Mouse (Mus musculus) c-Kit-positive CD71-negative TER-119-negative erythroid progenitor cells, embryonic 14.5 days (primary cell): ENCODE results near the gene Tctn3.
A peak's percentile ranks its signal among the peaks of the same experiment; 100 is the strongest.
"Not testable (repeated sequence)": the region's sequence is repeated elsewhere in the genome, so short reads cannot be mapped to it uniquely, and the experiment has no call there.

Experiments
- DNase-seq: peaks from one replicate; pipeline ENCODE4 v3.0.0-alpha.2; 2013; ENCODE audit warnings: low read depth

Gene Tctn3

GRCm38 (mm10) chr19:40625935-40626334 is 13.9 kb upstream of the Tctn3 start:
- no peak for DNase-seq

- DNase-seq: not testable (repeated sequence)
Measured at GRCm38 (mm10) chr19:40621616-40622015, 9.6 kb upstream of the Tctn3 start.

- no peak for DNase-seq
Measured at GRCm38 (mm10) chr19:40616021-40616420, 4.0 kb upstream of the Tctn3 start.

- no peak for DNase-seq
Measured at GRCm38 (mm10) chr19:40614811-40615210, 2.8 kb upstream of the Tctn3 start.

- no peak for DNase-seq
Measured at GRCm38 (mm10) chr19:40607676-40608075, 4.4 kb downstream of the Tctn3 start.

GRCm38 (mm10) chr19:40605189-40605588 is 6.8 kb downstream of the Tctn3 start:
- DNase-seq: no peak

- DNase-seq: no peak
Measured at GRCm38 (mm10) chr19:40601870-40602269, 10.2 kb downstream of the Tctn3 start.

- DNase-seq: not testable (repeated sequence)
Measured at GRCm38 (mm10) chr19:40600846-40601245, 11.2 kb downstream of the Tctn3 start.

GRCm38 (mm10) chr19:40595831-40596230 is 16.2 kb downstream of the Tctn3 start:
- DNase-seq: no peak

GRCm38 (mm10) chr19:40595231-40595630 is 16.8 kb downstream of the Tctn3 start:
- DNase-seq: no peak

GRCm38 (mm10) chr19:40589530-40589880 is 22.5 kb downstream of the Tctn3 start:
- no peak for DNase-seq

- peak; percentile 98 for DNase-seq
Measured at GRCm38 (mm10) chr19:40588847-40589529, 23.0 kb downstream of the Tctn3 start.

- peak; percentile 93 for DNase-seq
Measured at GRCm38 (mm10) chr19:40588293-40588654, 23.8 kb downstream of the Tctn3 start, which contains the start of gene Aldh18a1. Gene Aldh18a1 (minus strand): TSS chr19:40588463.

GRCm38 (mm10) chr19:40587491-40588292 is 24.3 kb downstream of the Tctn3 start:
- no peak for DNase-seq

- no peak for DNase-seq
Measured at GRCm38 (mm10) chr19:40586908-40587307, 25.1 kb downstream of the Tctn3 start.

GRCm38 (mm10) chr19:40581662-40582061 is 30.4 kb downstream of the Tctn3 start:
- no peak for DNase-seq

- DNase-seq: no peak
Measured at GRCm38 (mm10) chr19:40580902-40581301, 31.1 kb downstream of the Tctn3 start.

- DNase-seq: no peak
Measured at GRCm38 (mm10) chr19:40575438-40575837, 36.6 kb downstream of the Tctn3 start.

GRCm38 (mm10) chr19:40570726-40571125 is 41.3 kb downstream of the Tctn3 start:
- DNase-seq: no peak

- no peak for DNase-seq
Measured at GRCm38 (mm10) chr19:40567616-40568015, 44.4 kb downstream of the Tctn3 start.

- DNase-seq: no peak
Measured at GRCm38 (mm10) chr19:40563880-40564645, 48.0 kb downstream of the Tctn3 start.

GRCm38 (mm10) chr19:40561521-40561920 is 50.5 kb downstream of the Tctn3 start:
- not testable (repeated sequence) for DNase-seq

- DNase-seq: no peak
Measured at GRCm38 (mm10) chr19:40556029-40556428, 56.0 kb downstream of the Tctn3 start.
